Mouse (Mus musculus): ENCODE results near the gene Manbal.
A peak's percentile ranks its signal among the peaks of the same experiment; 100 is the strongest.

DNA sequence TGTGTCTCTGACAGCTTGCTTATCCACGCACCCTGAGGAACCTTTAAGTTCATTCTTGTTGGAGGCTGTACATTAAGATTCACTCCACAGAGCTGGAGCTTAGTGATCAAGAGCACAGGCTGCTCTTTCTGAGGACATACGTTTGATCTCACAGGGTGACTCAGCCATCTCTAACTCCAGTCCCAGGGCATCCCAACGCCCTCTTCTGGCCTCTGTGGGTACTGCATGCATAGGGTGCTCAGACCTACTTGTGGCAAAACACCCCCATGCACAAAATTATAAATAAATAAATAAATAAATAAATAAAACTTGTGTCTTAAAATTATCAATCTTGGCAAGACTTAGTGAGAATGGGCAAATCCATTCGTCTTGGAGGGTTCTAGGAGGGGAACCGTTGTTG, 28.7 kb upstream of the Manbal start:
- TF ChIP-seq CTCF (IDR thresholded peaks at IDR 0.05; ENCODE audit: borderline replicate concordance, insufficient read depth, low read depth, low read length), result peak; percentile 68
- no peak for TF ChIP-seq POLR2A (IDR thresholded peaks at IDR 0.05; ENCODE audit: borderline replicate concordance, insufficient read depth, low read length)

All from cerebellum, adult 2 months (tissue).